Mouse (Mus musculus) heart, adult 2 months (tissue): ENCODE results near the gene Tirap. TPM values are rescaled to one million over a fixed set of nuclear protein-coding genes. Genes with fewer than 3 reads are reported as not detected.
A peak's percentile ranks its signal among the peaks of the same experiment; 100 is the strongest.

Experiments used
- DNase-seq, 2 experiments: peaks; one replicate each; pipeline ENCODE4 v3.0.0; 2021
- H3K27ac ChIP-seq: fragments of 200-600 bp; 2 replicates; pipeline ENCODE4 v1.8.1; 2022
- H3K27me3 ChIP-seq: fragments of 200-500 bp; 2 replicates; pipeline ENCODE4 v1.6.1; 2012; ENCODE audit warnings: mild to moderate bottlenecking, low read length, inconsistent platforms, mixed read lengths; ENCODE audit not compliant: control insufficient read depth, insufficient read depth
- H3K36me3 ChIP-seq: fragments of 200-500 bp; 2 replicates; pipeline ENCODE4 v1.6.1; 2012; ENCODE audit warnings: low read length, inconsistent platforms; ENCODE audit not compliant: control insufficient read depth, insufficient read depth
- H3K4me1 ChIP-seq: fragments of 200-500 bp; 2 replicates; pipeline ENCODE4 v1.6.1; 2011; ENCODE audit warnings: low read length; ENCODE audit not compliant: control insufficient read depth, insufficient read depth
- H3K4me3 ChIP-seq: fragments of 200-600 bp; 2 replicates; pipeline ENCODE4 v1.8.1; 2022
- H3K79me2 ChIP-seq: fragments of 200-500 bp; replicated peaks from 2 replicates; pipeline ENCODE4 v1.6.1; 2012; ENCODE audit warnings: mild to moderate bottlenecking, inconsistent platforms, low read length, moderate library complexity, mixed read lengths; ENCODE audit not compliant: control insufficient read depth, insufficient read depth
- H3K9ac ChIP-seq: fragments of 200-500 bp; 2 replicates; pipeline ENCODE4 v1.6.1; 2012; ENCODE audit warnings: low read depth, mild to moderate bottlenecking, control low read depth, inconsistent platforms, low read length, mixed read lengths
- CTCF ChIP-seq: fragments of 200-600 bp; IDR thresholded peaks from 2 replicates; pipeline ENCODE4 v1.8.1; 2022; ENCODE audit warnings: antibody characterized with exemption, mild to moderate bottlenecking, moderate library complexity
- EP300 ChIP-seq: fragments of 200-500 bp; IDR thresholded peaks from 2 replicates; pipeline ENCODE4 v1.6.1; 2011; ENCODE audit warnings: low read depth, low read length, control low read depth; ENCODE audit not compliant: insufficient read depth
- POLR2A ChIP-seq: fragments of 200-500 bp; IDR thresholded peaks from 2 replicates; pipeline ENCODE4 v1.6.1; 2011; ENCODE audit warnings: mild to moderate bottlenecking, low read depth, low read length, control low read depth; ENCODE audit not compliant: insufficient read depth
- WGBS: fragments of 180-500 bp; shearing (Covaris S2); methylation state at CpG from one replicate; pipeline ENCODE4 v1.1.7; 2018; 5-methylcytosine and 5-hydroxymethylcytosine counted together
- intact Hi-C: fragments of 180-260 bp; cut with DNase I; formaldehyde crosslinking; loops from one replicate; pipeline ENCODE4 v1.15.1; 2025
- long read RNA-seq: library from polyadenylated mRNA; stranded (forward); transcript quantifications from one replicate; pipeline ENCODE4 v2.0.0, GENCODE M21; 2021
- polyA plus RNA-seq: library from polyadenylated mRNA; depleted of rRNA; stranded (reverse); fragments of >200 nt; gene quantifications from 2 replicates; pipeline ENCODE4 v1.2.3, GENCODE M21; 2012; rRNA removed
- total RNA-seq, 2 experiments: library from RNA; stranded (reverse); gene quantifications; 2 replicates each; pipeline ENCODE4 v1.2.3; 2021

Gene Tirap
- total RNA-seq (1 to 10 TPM; 4.9 to 6.5 TPM), polyA plus RNA-seq (9.5 and 11.0 TPM in 2 replicates)
- long read RNA-seq, partial matches to known transcripts: 0 of 8 reads
- long read RNA-seq, other reads (novel, unspliced or antisense): 2 of 8 reads

DNA sequence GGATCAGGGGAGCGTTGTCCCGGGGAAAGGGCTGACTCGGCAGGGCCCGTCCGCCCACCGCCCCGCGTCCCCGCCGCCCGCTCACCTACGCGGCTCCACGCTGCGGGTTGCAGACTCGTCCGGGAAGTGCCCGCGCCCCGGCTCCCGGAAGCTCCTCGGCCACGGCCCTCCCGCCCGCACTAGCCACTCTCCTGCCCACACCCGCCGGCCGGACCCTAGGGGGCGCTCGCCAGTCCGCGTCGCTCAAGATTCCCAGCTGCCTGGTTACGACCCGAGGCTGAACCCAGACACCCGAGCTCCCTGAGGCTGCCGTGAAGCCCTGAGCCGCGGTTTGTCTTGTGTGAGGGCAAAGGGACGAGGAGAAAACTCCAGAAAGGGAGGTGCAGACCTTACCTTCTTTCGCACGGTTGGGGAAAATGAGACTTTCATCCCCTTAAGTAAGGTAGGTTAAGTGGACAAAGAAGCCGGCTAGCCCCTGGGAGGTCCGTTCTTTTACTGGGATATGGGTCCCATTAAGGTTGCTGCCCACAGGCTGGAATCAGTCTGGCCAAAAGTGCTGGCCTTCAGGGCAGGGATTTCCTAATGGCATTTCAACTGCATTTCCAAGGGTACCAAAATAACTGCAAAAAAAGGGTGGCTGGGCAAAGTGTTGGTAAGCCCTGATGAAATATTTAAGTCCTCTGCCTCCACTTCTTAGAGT is at the start of gene Tirap, which contains the start of gene Srpr:
TSS of gene Tirap (minus strand) at position 520 of the 700 bp plus-strand sequence.
TSS of gene Srpr (plus strand) at position 404 of the 700 bp plus-strand sequence.
- WGBS: under 1% methylated on average over 44 of the region's 44 CpGs
- no peaks in the 10 kb centered on the region for H3K27me3 ChIP-seq
- H3K4me1 ChIP-seq: peaks cover 4% of the 10 kb centered on the region
- peak within 1 kb of the TSS; percentile 60 for H3K4me3 ChIP-seq
- peak; percentile 94 to 96 for DNase-seq
- peak within 1 kb of the TSS; percentile 90 for H3K9ac ChIP-seq
- no peaks in the 10 kb centered on the region for H3K36me3 ChIP-seq
- no peaks in the 10 kb centered on the region for H3K79me2 ChIP-seq
- TF ChIP-seq CTCF (peak; percentile 96), POLR2A (no peak; the same call in 1 of the 2 replicates), EP300 (no peak)
- H3K27ac ChIP-seq: peak within 1 kb of the TSS; percentile 83
- intact Hi-C loops: loop anchor here (1.0 to 10.0 kb wide), 4 partner anchors 10 to 365 kb away; partner anchors contain the start of genes Cdon and Dcps

GRCm38 (mm10) chr9:35249476-35249875 is 49.4 kb upstream of the Tirap start:
- Histone ChIP-seq H3K27me3 (no peaks in the 10 kb centered on the region), H3K27ac (no peak overlapping the region), H3K4me3 (no peak overlapping the region), H3K79me2 (no peaks in the 10 kb centered on the region), H3K9ac (no peak overlapping the region), H3K36me3 (no peaks in the 10 kb centered on the region), H3K4me1 (no peaks in the 10 kb centered on the region)
- DNase-seq: no peak
- no peak for TF ChIP-seq CTCF
- TF ChIP-seq EP300: no peak
- TF ChIP-seq POLR2A: no peak
- intact Hi-C loops: no loop called here

- intact Hi-C loops: no loop called here
- H3K27me3 ChIP-seq: no peaks in the 10 kb centered on the region
- H3K79me2 ChIP-seq: no peaks in the 10 kb centered on the region
- WGBS: 96% methylated on average over 2 of the region's 2 CpGs
- no peaks in the 10 kb centered on the region for H3K4me1 ChIP-seq
- H3K27ac ChIP-seq: no peak overlapping the region
- no peak overlapping the region for H3K4me3 ChIP-seq
- TF ChIP-seq CTCF (no peak), POLR2A (no peak), EP300 (no peak)
- no peaks in the 10 kb centered on the region for H3K36me3 ChIP-seq
- H3K9ac ChIP-seq: no peak overlapping the region
- no peak for DNase-seq
Observed at GRCm38 (mm10) chr9:35247405-35247804, 47.3 kb upstream of the Tirap start.

GRCm38 (mm10) chr9:35239734-35240133 is 39.6 kb upstream of the Tirap start:
- intact Hi-C loops: no loop called here
- Histone ChIP-seq H3K4me1 (no peaks in the 10 kb centered on the region; the same call in 1 of the 2 replicates), H3K27me3 (no peaks in the 10 kb centered on the region), H3K4me3 (no peak overlapping the region), H3K79me2 (no peaks in the 10 kb centered on the region), H3K36me3 (peaks cover 6% of the 10 kb centered on the region), H3K9ac (no peak overlapping the region), H3K27ac (no peak overlapping the region)
- TF ChIP-seq EP300: no peak
- peak; percentile 30 for TF ChIP-seq CTCF
- no peak for TF ChIP-seq POLR2A
- no peak for DNase-seq
- 72% methylated on average over 1 of the region's 1 CpGs for WGBS

DNA sequence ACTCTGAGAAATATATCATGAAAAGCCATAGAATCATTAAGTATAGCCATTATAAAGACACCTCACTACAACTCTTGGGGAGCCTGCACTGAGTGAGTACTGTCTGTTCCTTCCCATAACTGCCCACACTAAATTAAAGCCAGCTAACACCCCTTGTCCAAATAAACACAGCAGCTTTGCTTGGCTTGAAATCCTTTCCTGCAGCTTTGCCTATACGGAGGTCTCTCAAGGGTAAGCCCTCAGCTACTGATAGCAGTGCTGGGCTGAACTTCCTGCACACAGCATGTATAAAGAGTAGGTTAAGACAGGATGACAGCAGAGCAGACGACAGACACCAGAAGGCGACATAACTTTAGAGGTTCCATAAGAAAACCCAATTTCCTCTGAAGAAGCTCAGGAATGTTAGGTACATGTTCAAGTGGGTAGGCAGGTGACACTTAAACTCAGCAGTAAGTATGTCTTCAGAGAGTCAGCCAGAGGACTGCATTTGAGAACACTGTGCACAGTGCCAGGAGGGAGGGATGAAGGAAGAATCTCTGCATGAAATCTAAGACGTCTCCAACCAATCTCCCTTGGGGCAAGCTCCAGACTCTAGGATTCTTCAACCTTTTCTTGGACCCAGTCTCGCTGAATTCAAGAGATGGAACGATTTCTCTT is 39.0 kb upstream of the Tirap start:
- DNase-seq: no peak
- intact Hi-C loops: no loop called here
- Histone ChIP-seq H3K9ac (no peak overlapping the region), H3K79me2 (no peaks in the 10 kb centered on the region), H3K4me1 (no peaks in the 10 kb centered on the region; the same call in 1 of the 2 replicates), H3K36me3 (peaks cover 9% of the 10 kb centered on the region), H3K4me3 (no peak overlapping the region), H3K27ac (no peak overlapping the region), H3K27me3 (no peaks in the 10 kb centered on the region)
- 56% methylated on average over 6 of the region's 6 CpGs for WGBS
- no peak for TF ChIP-seq CTCF
- TF ChIP-seq EP300: no peak
- TF ChIP-seq POLR2A: no peak
